Mouse (Mus musculus) olfactory bulb, adult 2 months (tissue): Measurements from ENCODE around the gene Dcbld2. TPM values are rescaled to one million over a fixed set of nuclear protein-coding genes. Genes with fewer than 3 reads are reported as not detected.

Experiments
- H3K27ac ChIP-seq: fragments of 200-500 bp; 2 replicates; pipeline ENCODE4 v1.5.1; 2012; ENCODE audit warnings: low read depth, low read length; ENCODE audit not compliant: insufficient read depth
- H3K4me1 ChIP-seq: fragments of 200-500 bp; 2 replicates; pipeline ENCODE4 v1.6.1; 2012; ENCODE audit warnings: low read length; ENCODE audit not compliant: control insufficient read depth, insufficient read depth
- H3K4me3 ChIP-seq: fragments of 200-500 bp; 2 replicates; pipeline ENCODE4 v1.5.1; 2012; ENCODE audit warnings: mild to moderate bottlenecking, low read depth, low read length, moderate library complexity; ENCODE audit not compliant: insufficient read depth
- CTCF ChIP-seq: fragments of 200-500 bp; IDR thresholded peaks from 2 replicates; pipeline ENCODE4 v1.5.1; 2012; ENCODE audit warnings: low read depth, mild to moderate bottlenecking, low read length, moderate library complexity; ENCODE audit not compliant: insufficient read depth
- POLR2A ChIP-seq: fragments of 200-500 bp; IDR thresholded peaks from 2 replicates; pipeline ENCODE4 v1.6.1; 2012; ENCODE audit warnings: mild to moderate bottlenecking, low read depth, low read length, moderate library complexity; ENCODE audit not compliant: insufficient read depth
- WGBS: fragments of 180-500 bp; shearing (Covaris S2); methylation state at CpG from one replicate; pipeline ENCODE4 v1.1.7; 2018; 5-methylcytosine and 5-hydroxymethylcytosine counted together
- polyA plus RNA-seq: library from polyadenylated mRNA; stranded (reverse); fragments of >200 nt; gene quantifications from 2 replicates; pipeline ENCODE4 v1.2.4, GENCODE M21; 2012; ENCODE audit warnings: low replicate concordance; ENCODE audit not compliant: missing spikeins, insufficient read depth, insufficient read length

Gene Dcbld2
- polyA plus RNA-seq, 1 experiment: not detected

DNA sequence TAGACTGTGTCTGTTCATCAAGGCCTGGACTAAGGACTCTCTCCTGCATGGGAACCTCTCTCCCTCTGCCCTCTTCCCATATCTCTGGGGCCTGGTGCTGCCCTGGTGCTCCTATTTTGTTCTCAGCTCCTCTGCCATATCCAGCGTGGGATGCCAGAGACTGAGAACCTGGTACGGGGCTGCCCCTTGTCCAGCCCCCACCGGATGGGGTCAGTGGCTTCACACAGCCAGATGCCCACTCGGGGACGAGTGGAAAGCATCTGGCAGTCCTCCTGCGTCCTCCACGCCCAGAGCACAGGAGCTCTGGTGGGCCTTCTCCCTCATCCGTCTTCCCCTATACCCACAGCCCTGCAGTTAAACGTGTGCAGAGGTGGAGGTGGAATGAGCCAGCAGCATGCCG lies 52.1 kb downstream of the Dcbld2 start:
- Histone ChIP-seq H3K4me3 (no peak overlapping the region), H3K27ac (no peak overlapping the region), H3K4me1 (no peaks in the 10 kb centered on the region)
- TF ChIP-seq POLR2A (no peak), CTCF (no peak)
- WGBS: 91% methylated on average over 10 of the region's 10 CpGs

DNA sequence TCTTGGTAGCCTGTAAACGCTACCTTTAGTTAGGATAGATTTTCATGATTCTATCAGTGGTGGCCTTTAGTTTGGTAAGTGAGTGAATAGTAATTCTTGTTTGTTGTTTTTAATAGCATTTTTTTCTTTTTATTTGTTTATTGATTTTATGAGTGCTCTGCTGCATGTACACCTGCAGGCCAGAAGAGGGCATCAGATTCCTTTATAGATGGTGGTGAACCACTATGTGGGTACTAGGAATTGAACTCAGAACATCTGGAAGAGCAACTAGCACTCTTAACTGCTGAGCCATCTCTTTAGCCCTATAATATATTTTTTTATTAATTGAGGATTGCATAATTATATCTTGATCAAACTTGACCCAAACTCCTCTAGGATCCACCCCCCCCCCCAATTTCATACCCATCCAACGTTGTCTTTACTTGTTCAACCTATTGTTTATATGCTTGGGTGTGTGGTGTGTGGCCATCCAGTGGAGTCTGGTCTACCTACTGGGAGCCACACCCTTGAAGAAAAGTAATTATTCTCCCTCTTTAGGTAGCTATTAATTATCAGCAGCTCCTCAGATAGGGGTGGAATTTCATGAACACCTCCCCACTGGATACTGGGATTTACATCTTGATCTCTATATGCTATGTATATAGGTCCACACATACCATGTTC lies 53.7 kb downstream of the Dcbld2 start:
- TF ChIP-seq CTCF (no peak), POLR2A (no peak)
- Histone ChIP-seq H3K27ac (no peak overlapping the region), H3K4me3 (no peak overlapping the region), H3K4me1 (no peaks in the 10 kb centered on the region)
- 93% methylated on average over 2 of the region's 2 CpGs for WGBS

- WGBS: 96% methylated on average over 2 of the region's 2 CpGs
- no peak overlapping the region for H3K27ac ChIP-seq
- no peak overlapping the region for H3K4me3 ChIP-seq
- no peaks in the 10 kb centered on the region for H3K4me1 ChIP-seq
- no peak for TF ChIP-seq CTCF
- TF ChIP-seq POLR2A: no peak
These were observed 54.3 kb downstream of the Dcbld2 start for GRCm38 (mm10) chr16:58462519-58462918.

DNA sequence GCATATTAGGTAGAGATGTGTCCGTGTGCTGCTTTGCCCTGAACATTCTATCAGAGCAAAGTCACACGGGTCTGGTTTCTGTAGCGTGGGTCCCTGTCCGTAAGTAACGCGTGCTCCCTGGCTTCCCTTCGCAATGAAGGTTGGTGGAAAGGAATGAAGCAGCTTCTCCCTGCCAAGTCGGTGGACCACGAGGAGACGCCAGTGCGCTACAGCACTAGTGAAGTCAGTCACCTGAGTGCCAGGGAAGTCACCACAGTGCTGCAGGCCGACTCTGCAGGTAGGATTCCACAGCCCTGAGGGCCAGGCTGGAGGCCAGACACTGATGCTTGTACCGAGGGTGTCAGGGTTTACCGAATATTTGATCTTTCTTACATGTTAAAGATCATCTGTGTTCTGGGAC lies 55.8 kb downstream of the Dcbld2 start:
- 94% methylated on average over 14 of the region's 14 CpGs for WGBS
- no peak overlapping the region for H3K4me3 ChIP-seq
- H3K4me1 ChIP-seq: no peaks in the 10 kb centered on the region
- H3K27ac ChIP-seq: no peak overlapping the region
- TF ChIP-seq CTCF (no peak), POLR2A (no peak)

DNA sequence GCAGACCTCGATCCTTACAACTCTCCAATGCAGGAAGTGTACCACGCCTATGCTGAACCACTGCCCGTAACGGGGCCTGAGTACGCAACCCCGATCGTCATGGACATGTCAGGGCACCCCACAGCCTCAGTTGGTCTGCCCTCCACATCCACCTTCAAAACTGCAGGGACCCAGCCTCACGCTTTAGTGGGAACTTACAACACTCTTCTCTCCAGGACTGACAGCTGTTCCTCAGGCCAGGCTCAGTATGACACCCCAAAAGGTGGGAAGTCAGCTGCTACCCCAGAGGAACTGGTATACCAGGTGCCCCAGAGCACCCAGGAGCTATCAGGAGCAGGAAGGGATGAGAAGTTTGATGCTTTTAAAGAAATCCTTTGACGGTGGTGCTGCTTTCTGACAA lies 57.2 kb downstream of the Dcbld2 start:
- Histone ChIP-seq H3K4me3 (no peak overlapping the region), H3K27ac (no peak overlapping the region), H3K4me1 (no peaks in the 10 kb centered on the region)
- WGBS: 93% methylated on average over 9 of the region's 9 CpGs
- TF ChIP-seq POLR2A (no peak), CTCF (no peak)

DNA sequence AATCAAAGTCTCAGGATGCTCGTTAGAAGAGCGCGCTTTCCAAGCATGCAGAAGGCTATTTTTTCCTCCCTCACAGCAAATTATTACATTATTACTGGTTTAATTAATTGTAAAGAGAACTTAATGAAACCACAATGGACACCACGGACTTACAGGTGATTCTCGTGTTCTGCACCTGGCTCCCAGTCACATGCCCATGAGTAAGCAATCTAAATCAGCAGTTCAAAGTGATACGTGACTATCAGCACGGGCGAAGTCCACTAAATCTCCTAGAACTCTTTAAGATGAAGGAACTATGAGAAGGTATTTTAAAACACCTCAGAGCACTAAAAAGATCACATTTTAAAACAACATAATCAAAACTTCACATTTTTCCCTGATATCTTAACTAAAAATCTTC lies 61.8 kb downstream of the Dcbld2 start:
- H3K27ac ChIP-seq: no peak overlapping the region
- no peaks in the 10 kb centered on the region for H3K4me1 ChIP-seq
- no peak overlapping the region for H3K4me3 ChIP-seq
- 82% methylated on average over 8 of the region's 8 CpGs for WGBS
- no peak for TF ChIP-seq POLR2A
- no peak for TF ChIP-seq CTCF

DNA sequence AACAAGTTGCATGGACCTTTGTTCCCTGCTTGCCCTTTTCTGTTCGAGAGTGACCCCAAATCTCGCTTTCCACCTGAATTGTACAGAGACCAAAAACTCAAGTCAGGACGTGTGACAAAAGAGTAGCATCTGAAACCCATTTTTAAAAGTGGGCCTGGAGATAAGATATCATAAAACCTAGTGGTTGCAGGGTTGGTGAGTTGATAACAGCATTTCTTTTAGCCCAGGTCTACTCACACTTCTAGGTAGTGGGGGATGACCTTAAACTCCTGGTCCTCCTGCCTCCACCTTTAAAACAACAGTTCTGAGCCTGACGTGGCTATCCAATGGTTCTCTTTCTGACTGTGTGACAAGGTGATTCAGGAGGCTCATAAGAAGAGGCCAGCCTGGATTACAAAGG lies 62.6 kb downstream of the Dcbld2 start:
- WGBS: 92% methylated on average over 4 of the region's 4 CpGs
- H3K4me3 ChIP-seq: no peak overlapping the region
- no peak overlapping the region for H3K27ac ChIP-seq
- no peaks in the 10 kb centered on the region for H3K4me1 ChIP-seq
- TF ChIP-seq CTCF (no peak), POLR2A (no peak)

DNA sequence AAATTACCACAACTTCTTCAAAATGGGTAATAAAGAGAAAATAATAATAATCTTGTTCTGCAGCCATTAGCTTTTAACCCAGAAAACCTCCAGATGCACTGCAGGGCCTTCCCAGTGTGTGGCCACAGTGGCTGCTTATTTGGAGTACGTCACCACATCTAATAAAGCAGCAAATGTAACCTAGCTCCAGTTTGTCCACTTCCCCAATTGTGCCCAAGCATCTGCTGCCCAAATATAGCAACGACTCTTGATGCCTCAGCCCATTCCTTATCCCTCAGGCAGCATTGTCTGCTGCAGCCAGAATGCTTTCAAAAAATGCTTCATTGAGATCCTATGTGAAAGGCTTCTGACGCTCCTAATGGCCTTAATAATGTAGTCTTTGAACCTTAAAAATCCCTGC lies 66.6 kb downstream of the Dcbld2 start:
- no peak overlapping the region for H3K27ac ChIP-seq
- no peaks in the 10 kb centered on the region for H3K4me1 ChIP-seq
- 52% methylated on average over 3 of the region's 3 CpGs for WGBS
- no peak overlapping the region for H3K4me3 ChIP-seq
- no peak for TF ChIP-seq CTCF
- no peak for TF ChIP-seq POLR2A

GRCm38 (mm10) chr16:58475544-58476154 lies 67.4 kb downstream of the Dcbld2 start:
- Histone ChIP-seq H3K4me3 (no peak overlapping the region), H3K27ac (no peak overlapping the region), H3K4me1 (no peaks in the 10 kb centered on the region)
- 74% methylated on average over 3 of the region's 3 CpGs for WGBS
- TF ChIP-seq POLR2A: no peak
- no peak for TF ChIP-seq CTCF

GRCm38 (mm10) chr16:58476363-58476762 lies 68.1 kb downstream of the Dcbld2 start:
- H3K4me3 ChIP-seq: no peak overlapping the region
- WGBS: 60% methylated on average over 2 of the region's 2 CpGs
- TF ChIP-seq CTCF: no peak
- no peak for TF ChIP-seq POLR2A
- no peaks in the 10 kb centered on the region for H3K4me1 ChIP-seq
- H3K27ac ChIP-seq: no peak overlapping the region
